Mouse (Mus musculus): ENCODE measurements around the gene Serpina1e.

Serpina1e gene

DNA sequence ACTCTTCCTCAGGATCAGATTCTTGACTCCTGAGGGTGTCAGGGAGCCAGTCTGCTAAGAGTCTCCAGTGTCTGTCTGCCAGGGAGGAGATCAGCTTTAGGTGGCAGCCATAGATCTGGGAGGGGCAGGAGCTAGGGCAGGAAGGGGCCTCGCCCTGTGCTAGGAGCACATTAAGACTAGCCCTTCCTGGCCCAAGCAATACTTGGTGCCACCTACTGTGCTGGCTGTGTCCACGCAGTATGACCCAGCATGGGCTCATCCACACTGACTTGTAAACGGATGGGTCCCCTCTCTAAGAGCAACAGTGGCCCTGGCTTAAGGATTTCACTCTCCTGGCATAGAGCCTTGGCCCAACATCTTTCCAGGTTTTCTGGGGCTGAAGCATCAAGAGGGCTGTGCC is at the start of gene Serpina1e:
Gene Serpina1e, minus strand, starts transcription at position 178 of the 400 bp plus-strand sequence.
- no peak for DNase-seq

DNA sequence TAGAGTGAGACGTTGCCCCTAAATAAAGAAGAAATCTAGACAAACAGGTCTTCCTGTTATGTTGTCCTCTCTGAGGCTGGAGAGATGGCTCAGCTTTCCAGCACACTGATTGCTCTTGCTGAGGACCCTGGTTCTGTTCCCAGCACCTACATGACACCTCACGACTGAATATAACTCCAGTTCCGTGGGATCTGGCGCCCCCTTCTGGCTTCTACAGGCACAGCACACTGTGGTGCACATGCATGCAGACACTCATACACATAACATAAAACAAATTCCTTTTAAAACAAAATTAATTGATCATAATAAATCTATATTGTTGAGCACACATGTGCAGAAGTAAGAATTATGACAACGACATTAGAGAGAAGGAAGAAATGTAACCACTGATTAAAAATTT is 45.9 kb upstream of the Serpina1e start:
- no peak for DNase-seq

DNA sequence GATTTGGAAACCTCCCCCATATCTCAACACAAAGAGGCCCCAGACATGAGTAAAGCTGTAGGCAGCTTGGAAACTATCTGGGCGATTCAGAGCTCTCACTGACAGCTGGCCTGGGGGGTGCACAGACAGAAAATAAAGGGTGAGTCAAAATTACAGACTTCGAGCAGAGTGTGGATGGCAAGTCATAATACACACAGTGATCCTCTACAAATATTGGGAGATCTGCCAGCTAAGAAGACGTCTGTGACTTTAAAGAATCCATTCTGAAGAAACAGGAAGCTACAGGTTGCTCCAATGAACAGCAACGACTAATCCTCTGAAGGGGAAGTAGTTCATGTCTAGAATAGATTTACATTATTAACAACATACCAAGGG is 44.5 kb upstream of the Serpina1e start:
- DNase-seq, result no peak

DNA sequence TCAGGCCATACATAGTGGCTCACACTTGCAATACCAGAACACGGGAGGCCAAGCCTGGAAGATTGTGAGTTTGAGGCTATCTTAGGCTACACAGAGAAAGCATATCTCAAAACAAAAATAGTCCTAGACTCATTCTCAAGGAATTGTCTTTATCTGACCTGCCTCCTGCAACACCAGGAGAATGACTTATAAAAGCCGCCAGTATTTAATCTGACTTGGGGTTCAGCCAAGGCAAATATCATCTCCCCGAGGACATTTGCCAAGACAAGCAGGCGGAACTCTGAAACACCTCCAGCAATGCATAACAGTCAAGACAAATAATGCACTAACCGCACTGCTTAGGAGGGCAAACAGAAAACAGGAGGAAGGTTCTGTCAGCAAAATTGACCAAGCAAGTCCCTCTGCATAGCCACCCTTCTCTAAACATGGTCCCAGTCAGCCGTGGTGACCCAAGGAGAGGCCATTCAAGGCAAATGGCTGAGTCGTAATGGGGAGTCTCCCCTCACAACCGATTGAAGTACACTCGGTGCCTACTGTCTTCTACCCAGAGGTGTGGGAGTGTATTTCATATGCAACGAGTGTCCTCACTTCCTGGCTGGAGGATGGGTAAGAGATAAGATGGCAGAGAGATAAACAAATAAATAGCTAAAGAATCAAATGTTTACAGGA is 43.9 kb upstream of the Serpina1e start:
- no peak for DNase-seq

DNA sequence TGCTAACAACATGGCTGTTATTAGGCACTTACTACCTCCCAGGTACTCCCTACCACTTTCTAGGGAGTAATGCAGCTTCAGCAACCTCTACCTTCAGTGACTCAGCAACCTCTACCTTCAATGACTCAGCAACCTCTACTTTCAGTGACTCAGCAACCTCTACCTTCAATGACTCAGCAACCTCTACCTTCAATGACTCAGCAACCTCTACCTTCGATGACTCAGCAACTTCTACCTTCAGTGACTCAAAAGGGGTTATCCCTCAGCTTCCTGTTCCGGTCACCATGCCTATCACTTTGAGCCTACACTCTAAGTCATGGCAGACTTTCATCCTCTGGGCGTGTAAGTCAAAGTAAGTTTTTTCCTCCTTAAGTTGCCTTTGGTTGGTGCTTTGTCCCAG is 41.8 kb upstream of the Serpina1e start:
- DNase-seq, result no peak

DNA sequence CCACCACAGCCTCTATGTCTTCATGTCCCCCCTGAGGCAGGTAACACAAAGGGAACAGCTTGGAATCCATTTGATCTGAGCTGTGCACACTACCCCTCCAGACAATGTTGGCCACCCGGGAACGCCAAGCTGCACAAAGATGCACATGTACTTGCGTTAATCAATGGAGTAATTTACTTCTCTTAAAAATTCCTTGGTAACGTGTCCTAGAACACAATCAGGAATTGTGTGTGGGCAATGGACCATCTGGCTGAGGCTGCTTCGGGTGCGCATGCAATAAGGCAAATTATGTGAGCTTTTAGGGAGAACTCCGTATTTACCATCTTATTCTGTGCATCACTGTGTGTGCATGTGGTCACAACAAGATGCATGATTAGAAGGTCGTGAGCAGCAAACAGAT is 40.8 kb upstream of the Serpina1e start:
- no peak for DNase-seq

DNA sequence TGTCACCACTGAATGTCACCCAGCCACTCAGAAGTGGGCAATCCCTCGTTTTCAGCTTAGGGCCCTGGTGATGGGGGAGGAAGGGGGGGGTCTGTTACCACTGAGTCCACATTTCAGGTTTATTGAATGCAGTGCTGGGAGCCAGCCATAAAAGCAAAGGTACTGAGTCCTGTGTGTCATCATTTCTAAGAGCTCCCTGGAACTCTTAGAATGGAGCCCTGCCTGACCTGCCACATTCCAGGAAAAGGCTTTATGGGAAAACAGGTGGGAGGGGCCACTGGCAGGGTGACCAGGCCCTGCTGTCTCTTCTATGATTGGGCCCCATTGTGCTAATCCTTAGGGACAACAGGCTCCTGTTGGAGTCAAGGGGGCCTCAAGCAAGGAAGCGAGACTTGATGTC is 37.7 kb upstream of the Serpina1e start:
- DNase-seq, result no peak

DNA sequence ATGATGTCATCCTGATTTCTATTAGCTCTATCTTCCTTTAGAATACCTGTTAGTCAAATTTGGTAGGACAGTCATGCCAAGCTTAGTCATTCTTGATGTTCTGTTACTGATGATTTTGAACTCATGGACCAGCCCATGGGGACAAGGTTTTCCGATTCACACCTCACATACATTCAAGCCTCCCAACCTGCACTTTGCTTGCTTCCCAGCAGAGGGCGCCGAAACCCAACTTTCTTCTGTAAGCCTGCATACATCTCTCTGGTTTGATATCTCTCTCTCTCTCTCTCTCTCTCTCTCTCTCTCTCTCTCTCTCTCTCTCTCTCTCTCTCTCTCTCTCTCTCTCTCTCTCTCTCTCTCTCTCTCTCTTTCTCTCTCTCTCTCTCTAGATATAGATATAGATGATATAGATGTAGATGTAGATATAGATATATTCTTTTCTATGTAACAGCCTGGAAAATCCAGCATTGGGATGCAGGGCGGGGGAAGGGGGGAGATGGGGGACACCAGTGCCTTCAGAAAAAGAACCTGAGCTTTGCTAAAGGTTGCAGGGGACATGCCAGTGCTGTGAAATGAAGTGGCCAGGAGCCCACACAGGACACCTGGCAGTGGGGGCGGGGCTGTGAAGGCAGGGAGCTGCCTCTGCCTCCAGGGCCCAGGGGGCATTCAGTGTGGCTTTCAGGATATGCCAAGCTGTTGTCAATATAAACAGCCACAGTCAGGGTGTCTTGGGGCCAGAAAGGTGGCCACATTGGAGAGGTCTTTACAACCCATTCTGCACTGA is 36.7 kb upstream of the Serpina1e start:
- DNase-seq, result peak; percentile 74

DNA sequence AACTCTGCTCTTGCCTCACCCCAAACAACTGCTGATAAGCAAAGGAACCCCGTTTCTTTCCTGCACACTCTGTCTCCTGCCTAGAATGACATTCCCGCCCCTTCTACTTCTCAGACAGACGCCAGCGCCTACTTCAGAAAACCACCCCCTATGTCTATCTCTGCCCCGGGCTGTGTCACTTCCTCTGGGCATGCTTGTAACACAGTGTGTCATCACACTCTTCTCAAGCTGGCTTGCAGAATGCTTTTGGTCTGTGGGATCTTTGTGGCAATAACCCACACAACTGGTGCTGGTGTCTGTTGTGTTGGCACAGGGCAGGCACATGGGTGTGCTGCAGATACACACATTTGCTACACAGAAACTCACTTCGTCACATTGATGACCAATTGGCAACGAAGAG is 34.2 kb upstream of the Serpina1e start:
- DNase-seq, result no peak

DNA sequence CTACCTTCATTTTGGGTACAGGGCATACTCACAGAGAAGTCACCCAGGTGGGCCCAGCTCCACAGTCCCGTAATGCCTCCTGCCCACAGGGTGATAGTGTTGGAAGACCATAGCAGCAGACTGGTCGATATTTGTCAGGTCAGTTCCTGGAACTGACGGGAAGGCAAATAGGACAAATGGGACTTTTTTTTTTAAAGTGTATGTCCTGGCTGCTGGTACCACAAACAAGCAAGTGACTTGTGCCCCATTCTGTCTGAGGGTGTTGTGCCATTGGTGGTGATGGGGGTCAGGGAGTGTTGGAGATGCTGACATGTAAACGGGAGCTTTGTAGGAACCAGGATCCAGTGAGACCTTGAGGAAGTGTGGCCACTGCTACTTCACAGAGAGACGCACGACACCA is 31.1 kb upstream of the Serpina1e start, which contains the start of gene Serpina11:
Gene Serpina11, minus strand, starts transcription at position 101 of the 400 bp plus-strand sequence.
- DNase-seq, result no peak

DNA sequence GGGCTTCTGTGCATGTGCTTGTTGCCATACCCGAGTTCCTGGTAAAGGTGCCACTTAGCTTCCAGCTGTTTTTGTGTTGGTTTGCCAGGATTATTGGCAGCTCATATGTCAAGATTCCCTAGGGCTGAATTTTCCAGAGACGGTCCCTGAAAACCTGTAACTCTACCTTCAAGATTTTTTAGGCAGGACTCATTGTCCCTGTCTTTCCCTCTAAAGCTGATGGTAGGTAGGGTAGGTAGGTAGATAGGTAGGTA is 30.7 kb upstream of the Serpina1e start:
- no peak for DNase-seq

DNA sequence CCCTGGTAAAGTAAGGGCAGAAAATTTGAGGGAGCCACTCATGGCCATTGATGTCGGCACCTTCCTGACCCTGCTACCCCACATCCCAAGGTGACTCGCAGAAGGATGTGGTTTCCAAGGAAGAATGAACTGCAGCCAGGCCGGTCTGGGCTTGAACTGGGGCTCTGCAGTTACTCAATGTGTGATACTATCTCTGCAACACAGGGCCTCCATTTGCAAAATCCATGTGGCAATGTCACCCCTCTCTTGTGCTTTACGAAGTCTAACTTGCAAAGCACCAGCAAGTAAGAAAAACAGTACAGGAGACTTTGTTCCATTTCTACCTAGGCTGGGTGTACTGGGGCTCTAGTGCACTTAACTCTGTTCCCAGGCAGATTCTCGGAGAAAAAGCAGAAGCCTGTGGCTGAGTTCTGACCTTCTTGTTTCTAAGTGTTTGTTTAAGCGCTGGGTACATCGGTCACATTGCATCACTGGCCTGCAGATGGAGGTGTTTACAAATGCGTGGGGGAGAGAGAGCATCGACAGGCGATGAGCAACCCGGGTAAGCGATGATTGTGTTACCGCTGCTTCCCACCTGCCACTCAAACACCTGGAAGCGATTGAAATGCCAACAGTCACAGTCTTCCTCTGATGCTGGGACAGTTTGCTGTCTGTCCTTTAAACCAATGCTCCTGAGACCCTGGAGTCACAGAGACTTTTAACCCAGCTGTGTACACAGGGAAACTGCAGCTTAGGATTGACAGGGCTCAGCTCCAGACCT is 30.2 kb upstream of the Serpina1e start:
- DNase-seq, result no peak

DNA sequence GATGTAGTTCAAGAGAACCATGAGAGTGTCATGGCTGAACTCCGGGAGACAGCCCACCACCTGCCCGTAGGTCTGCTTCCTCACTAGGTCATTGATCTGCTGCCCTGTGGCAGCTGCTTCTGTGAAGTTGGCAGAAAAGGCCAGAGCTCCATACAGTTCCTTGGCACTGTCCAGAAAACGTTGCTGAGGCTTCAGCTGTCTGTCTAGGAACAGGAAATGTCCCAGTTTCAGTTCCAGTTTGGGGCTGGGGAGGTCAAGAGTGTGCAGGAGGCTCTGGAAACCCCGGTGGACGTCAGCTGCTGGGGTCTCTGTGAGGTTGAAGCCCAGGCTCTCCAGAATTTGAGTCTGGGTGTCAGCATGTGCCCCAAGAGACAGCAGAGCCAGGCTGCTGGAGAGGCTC is 27.1 kb upstream of the Serpina1e start:
- no peak for DNase-seq

DNA sequence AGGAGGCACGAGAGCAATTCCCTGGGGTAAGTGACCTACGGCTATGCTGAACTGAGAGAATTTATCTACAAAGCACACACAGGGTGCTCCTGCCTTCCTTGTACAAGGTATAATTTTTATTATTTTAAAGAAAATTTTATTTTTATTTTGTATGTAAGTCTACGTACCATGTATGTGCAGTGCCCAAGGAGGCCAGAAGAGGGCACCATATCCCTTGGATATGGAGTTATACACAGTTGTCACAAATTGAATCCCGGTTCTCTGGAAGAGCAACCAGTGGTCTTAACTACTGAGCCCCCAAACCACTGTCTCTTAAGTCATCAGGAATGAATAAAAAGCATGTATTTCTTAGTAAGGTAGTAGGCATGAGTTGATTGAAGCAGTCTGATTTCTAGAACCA is 26.2 kb upstream of the Serpina1e start:
- DNase-seq, result peak; percentile 78

DNA sequence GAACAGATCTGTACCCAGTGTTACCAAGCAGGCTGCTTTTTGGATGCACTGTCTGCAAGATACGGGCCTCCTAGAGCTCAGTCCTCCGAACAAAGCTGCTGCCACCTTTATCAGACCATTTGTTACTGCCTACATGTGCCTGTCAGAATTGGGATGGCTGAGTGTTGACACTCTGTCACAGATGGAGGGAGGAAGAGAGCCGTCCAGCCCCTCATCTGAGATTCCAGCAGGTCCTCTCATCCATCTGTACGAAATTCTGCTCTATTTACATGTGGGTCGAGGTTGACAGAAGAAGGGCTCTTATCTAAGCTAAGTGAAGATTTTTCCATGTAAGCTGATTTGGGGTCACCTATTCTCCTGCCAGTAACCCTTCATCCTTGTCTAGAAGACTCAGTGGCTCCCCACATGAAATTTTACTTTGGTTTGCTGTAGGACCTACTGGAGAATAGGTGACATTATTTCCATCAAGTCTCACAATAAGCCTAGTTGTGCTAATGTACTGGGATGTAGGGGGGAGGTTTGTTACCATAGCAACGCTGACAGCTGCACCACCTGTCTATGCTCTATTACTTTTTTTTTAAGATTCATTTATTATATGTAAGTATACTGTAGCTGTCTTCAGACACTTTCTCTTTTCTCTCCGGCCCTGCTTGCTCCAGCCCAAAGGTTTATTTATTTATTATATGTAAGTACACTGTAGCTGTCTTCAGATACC is 23.0 kb upstream of the Serpina1e start:
- no peak for DNase-seq

DNA sequence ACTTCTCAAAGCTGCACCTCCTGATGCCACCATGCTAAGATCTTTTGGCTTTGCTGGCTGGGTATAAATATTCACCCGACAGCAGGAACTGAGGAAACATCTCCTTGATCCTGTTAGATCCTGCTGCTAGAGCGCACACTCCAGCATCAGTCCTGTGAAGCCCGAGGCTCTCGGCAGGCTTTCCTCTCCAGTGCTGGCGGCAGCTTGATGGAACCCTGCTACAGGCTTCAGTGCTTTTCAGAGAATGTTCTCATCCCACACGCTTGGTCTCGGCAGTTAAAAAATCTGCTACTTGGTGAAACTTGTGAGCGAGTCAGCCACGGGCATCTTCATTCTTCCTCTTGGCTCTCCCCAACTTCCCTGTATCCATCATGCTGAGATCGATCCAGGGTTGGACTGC is 19.5 kb upstream of the Serpina1e start:
- no peak for DNase-seq

DNA sequence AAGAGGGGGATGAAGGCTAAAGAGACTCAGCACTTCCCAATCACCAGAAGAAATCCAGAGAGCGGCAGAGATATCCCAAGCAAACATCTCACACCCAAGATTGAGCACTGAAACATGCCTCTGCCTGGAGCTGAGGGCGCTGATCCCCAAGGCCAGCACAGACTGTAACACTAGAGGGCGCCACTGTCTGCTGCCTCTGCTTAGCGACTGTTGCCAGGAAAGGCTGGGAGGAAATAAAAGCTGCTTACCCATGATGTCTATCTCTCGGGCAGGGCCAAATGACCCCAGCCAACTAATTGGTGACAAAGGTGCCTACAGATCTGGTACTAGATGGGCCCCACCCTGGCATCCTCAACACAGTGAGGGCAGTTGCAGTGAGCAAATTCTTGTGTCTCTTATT is 19.1 kb upstream of the Serpina1e start:
- DNase-seq, result no peak

DNA sequence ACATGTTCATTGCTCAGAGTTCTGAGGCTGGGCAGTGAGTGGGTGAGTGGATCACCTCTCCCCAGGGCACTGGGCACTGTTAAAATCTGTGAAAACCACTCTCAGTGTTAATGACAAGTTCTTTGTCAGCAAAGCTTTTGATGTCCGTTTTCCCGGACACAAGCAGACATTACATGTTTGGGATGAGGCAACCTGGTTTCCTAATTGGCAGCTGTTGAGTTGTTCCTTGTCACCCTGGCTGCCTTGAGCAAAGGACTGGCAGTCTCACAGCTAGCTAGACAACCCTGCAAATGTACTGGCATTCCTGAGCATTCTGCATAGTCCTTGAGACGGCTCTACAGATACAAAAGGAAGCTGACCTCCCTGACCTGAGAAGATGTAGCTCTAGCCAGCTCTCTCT is 18.3 kb upstream of the Serpina1e start:
- DNase-seq, result no peak

DNA sequence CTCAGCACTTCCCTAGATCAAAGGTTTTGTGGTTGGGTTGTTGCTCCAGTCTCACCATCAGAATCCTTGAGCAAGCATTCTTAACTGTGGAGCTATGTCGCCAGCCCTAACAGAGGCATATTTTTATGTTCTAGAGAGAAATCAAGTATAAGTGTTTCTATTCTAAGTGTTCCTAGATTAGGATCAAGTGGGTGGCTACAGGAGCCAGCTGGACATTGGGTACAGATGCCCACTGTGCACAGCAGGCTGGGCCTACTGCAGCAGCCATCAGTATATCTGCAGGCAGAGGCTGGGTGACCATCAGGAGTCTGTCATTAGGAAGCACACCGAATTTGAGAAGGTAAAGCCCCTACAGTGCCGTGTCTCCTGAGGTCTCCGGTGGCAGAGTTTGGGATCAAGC is 12.3 kb upstream of the Serpina1e start:
- no peak for DNase-seq

DNA sequence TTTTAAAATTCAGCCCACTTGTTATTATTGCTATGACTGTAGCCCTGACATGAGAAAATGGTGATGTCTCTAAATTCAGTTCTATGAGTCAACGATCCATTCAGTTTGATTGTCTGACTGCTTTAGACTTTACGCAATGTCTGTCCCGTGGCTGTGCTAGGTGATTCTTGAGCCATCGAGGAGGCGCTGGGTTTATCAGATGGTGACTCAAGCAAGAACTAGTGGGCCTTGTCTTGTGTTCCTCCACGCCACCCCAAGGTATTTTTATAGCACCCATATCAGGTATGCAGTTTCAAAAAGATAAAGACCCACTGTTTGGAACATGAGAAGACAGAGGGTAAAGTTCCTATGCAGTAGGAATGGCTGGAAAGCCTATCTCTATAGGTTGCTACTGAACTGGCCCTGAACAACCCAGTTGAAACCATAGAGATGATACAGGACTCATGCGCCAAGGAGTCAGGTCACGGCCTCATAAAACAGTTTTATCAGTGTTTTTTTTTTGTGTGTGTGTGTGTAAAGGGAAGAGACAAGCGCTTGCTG is 10.9 kb upstream of the Serpina1e start:
- no peak for DNase-seq

DNA sequence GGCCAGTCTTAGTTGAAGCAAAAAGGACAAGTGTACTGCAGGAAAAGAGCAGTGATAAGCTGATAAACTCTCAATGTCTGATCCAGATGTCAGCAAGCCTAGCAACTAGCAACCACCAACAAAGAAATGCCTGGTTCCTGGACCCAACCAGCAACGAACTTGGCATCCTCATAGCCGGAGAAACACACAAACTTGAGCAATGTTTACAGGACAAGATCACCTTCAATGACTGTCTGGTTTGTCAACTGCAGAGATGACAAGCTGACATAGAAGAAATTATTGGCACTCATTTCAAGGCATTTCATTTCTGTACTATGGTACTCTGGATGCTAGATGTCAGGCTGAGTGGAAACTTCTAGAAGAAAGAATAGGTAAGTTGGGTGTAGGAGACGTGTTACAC is 8.0 kb upstream of the Serpina1e start:
- DNase-seq, result no peak

DNA sequence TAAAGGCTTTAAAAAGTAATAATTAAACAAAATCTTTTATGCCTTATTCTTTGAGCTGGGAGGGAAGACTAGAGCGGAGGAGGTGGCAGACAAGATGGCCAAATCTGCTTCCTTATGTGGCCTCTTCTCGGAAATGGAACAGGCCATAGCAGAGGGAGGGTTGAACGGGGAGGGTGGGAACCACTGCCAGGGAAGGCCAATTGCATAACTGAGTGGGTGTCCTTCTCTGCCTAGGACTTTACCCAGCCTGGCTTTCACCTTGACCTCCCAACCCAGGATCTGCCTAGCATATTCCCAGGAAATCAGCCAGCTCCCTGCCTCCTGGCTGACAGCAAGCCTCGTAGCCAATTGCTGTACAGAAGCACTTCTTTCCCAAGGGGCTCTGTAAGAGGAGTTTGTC is 4.5 kb upstream of the Serpina1e start:
- no peak for DNase-seq

DNA sequence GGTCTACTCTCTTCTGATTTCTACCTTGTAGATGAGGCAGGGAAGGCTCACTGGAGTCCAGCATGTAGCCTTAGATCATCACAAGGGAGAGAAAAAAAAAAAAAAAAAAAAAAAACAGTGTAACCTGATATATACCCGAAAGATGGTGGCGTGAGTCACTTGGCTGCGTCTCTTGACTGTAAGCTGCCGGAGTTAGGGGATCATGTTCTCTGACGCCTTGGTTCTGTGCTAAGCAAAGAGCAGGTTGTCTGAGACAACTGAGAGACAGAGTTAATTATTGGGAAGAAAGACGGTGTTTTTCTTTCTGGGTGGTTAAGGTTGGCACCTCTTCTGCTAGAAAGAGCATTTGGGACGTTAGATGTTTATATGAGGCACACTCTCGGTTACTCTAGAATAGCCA is 4.1 kb upstream of the Serpina1e start:
- no peak for DNase-seq
